ENCODE assay signal across 1 mouse cellular context in genomic region chr7:13302780-13303179, GRCm38 (mm10).
TF ChIP-seq lines count a peak whose summit lies in the region.

No protein-coding gene starts in this region.

TF ChIP-seq in MEL, 35 proteins besides CTCF, POLR2A, EP300 and RAD21 (continued from another document):
- TF ChIP-seq USF1 (IDR thresholded peaks at IDR 0.05; ENCODE audit: low read depth, low read length) (no peak), SMC3 (IDR thresholded peaks at IDR 0.05; ENCODE audit: low read depth, low read length) (no peak), ELF1 (IDR thresholded peaks at IDR 0.05; ENCODE audit: low read depth, low read length) (no peak)
